Mouse (Mus musculus) erythroblast, embryonic 14.5 days (primary cell): Measurements from ENCODE around the gene Acy3.

Source experiments
- GATA1 ChIP-seq: IDR thresholded peaks from 2 replicates; pipeline ENCODE4 v1.6.1; 2012; ENCODE audit warnings: low read length, inconsistent platforms, mixed read lengths
- TAL1 ChIP-seq: IDR thresholded peaks from 3 replicates; pipeline ENCODE4 v1.6.1; 2012; ENCODE audit warnings: low read length, inconsistent platforms, mixed read lengths

GRCm38 (mm10) chr19:3959030-3959429 lies 27.3 kb upstream of the Acy3 start:
- no peak for TF ChIP-seq GATA1
- TF ChIP-seq TAL1, result no peak
